Mouse (Mus musculus) heart, embryonic 11.5 days (tissue): ENCODE data around the gene Vnn3. TPM values are rescaled to one million over a fixed set of nuclear protein-coding genes. Genes with fewer than 3 reads are reported as not detected.

ENCODE experiments used
- ATAC-seq: fragments of 200-750 bp; cut with Nextera tagmentation; replicated peaks from 2 replicates; pipeline ENCODE4 v1.8.0; 2017; ENCODE audit warnings: moderate library complexity; ENCODE audit not compliant: insufficient number of reproducible peaks, low FRiP score, low TSS enrichment
- H3K27ac ChIP-seq: fragments of 300-500 bp; sonication (generic); 2 replicates; pipeline ENCODE4 v1.5.1; 2014; ENCODE audit warnings: mild to moderate bottlenecking, low read depth, low read length
- H3K27me3 ChIP-seq: fragments of 300-500 bp; sonication (generic); 2 replicates; pipeline ENCODE4 v1.6.1; 2014; ENCODE audit warnings: mild to moderate bottlenecking, low read length, mixed read lengths; ENCODE audit not compliant: control insufficient read depth, insufficient read depth
- H3K36me3 ChIP-seq: fragments of 300-500 bp; sonication (generic); 2 replicates; pipeline ENCODE4 v1.6.1; 2014; ENCODE audit warnings: mild to moderate bottlenecking, low read length, moderate library complexity, mixed read lengths; ENCODE audit not compliant: control insufficient read depth, insufficient read depth
- H3K4me1 ChIP-seq: fragments of 300-500 bp; sonication (generic); 2 replicates; pipeline ENCODE4 v1.6.1; 2014; ENCODE audit warnings: low read length; ENCODE audit not compliant: control insufficient read depth, insufficient read depth
- H3K4me2 ChIP-seq: fragments of 300-500 bp; sonication (generic); 2 replicates; pipeline ENCODE4 v1.6.1; 2014; ENCODE audit warnings: mild to moderate bottlenecking, moderate library complexity
- H3K4me3 ChIP-seq: fragments of 300-500 bp; sonication (generic); 2 replicates; pipeline ENCODE4 v1.5.1; 2014; ENCODE audit warnings: low read depth, low read length
- H3K9ac ChIP-seq: fragments of 300-500 bp; sonication (generic); 2 replicates; pipeline ENCODE4 v1.6.1; 2014; ENCODE audit warnings: mild to moderate bottlenecking, low read depth, low read length, moderate library complexity
- H3K9me3 ChIP-seq: fragments of 300-500 bp; sonication (generic); replicated peaks from 2 replicates; pipeline ENCODE4 v1.6.1; 2016; ENCODE audit warnings: low read length; ENCODE audit not compliant: control insufficient read depth
- WGBS: fragments of 180-500 bp; shearing (Covaris S2); extraction: QIAGEN DNeasy Blood & Tissue Kit; methylation state at CpG from one replicate; pipeline ENCODE4 v1.1.7; 2014; ENCODE audit not compliant: insufficient replicate concordance; 5-methylcytosine and 5-hydroxymethylcytosine counted together
- polyA plus RNA-seq: library from polyadenylated mRNA; unstranded; fragments of >200 nt; fragmentation: Nextera tagmentation; extraction: Ambion mirVana; gene quantifications from 2 replicates; pipeline ENCODE4 v1.2.1, GENCODE M21; 2014

Gene Vnn3
- polyA plus RNA-seq, 1 experiment from 2014 or later = not detected

- H3K9me3 ChIP-seq = no peaks in the 10 kb centered on the region
- H3K4me2 ChIP-seq = no peak overlapping the region
- H3K9ac ChIP-seq = no peak overlapping the region
- WGBS = 62% methylated on average over 7 of the region's 7 CpGs
- H3K27ac ChIP-seq = no peak overlapping the region
- no peaks in the 10 kb centered on the region for H3K36me3 ChIP-seq
- no peaks in the 10 kb centered on the region for H3K4me1 ChIP-seq
- no peak overlapping the region for H3K4me3 ChIP-seq
- no peak for ATAC-seq
- no peaks in the 10 kb centered on the region for H3K27me3 ChIP-seq
Observed at GRCm38 (mm10) chr10:23816241-23816640, 35.0 kb upstream of the Vnn3 start.

GRCm38 (mm10) chr10:23826516-23826915, 24.7 kb upstream of the Vnn3 start:
- Histone ChIP-seq H3K27me3 (no peaks in the 10 kb centered on the region), H3K9me3 (no peaks in the 10 kb centered on the region), H3K27ac (no peak overlapping the region), H3K4me1 (no peaks in the 10 kb centered on the region), H3K4me3 (no peak overlapping the region), H3K36me3 (peaks cover 10% of the 10 kb centered on the region), H3K9ac (no peak overlapping the region), H3K4me2 (no peak overlapping the region)
- no peak for ATAC-seq
- 86% methylated on average over 7 of the region's 7 CpGs for WGBS

- H3K4me1 ChIP-seq = no peaks in the 10 kb centered on the region
- H3K27ac ChIP-seq = no peak overlapping the region
- WGBS = 51% methylated on average over 9 of the region's 9 CpGs
- no peak overlapping the region for H3K4me3 ChIP-seq
- no peaks in the 10 kb centered on the region for H3K27me3 ChIP-seq
- no peaks in the 10 kb centered on the region for H3K36me3 ChIP-seq
- H3K9ac ChIP-seq = no peak overlapping the region
- H3K9me3 ChIP-seq = no peaks in the 10 kb centered on the region
- ATAC-seq = no peak
- H3K4me2 ChIP-seq = no peak overlapping the region
Observed at GRCm38 (mm10) chr10:23836003-23836964, 15.0 kb upstream of the Vnn3 start.

DNA sequence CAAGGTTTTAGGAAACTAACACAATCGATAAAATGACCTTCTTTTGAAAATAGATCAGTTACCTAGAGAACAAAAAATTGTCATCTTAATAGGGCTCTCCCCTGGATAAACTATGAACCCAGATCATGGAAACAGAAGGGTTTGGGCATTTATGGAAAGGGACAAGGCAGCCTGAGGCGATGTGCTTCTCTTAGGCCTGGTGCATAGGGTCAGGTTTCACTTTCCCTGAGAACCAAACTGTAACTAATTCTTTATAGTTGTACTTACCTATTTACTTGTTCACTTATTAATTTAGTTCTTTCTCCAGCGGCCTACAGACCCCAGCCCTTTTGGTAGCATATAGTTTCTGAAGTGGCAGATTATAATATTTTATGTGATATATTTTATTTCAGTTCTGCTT, 14.1 kb upstream of the Vnn3 start:
- Histone ChIP-seq H3K9me3 (no peaks in the 10 kb centered on the region), H3K27me3 (no peaks in the 10 kb centered on the region)

GRCm38 (mm10) chr10:23838910-23839309, 12.4 kb upstream of the Vnn3 start:
- H3K27ac ChIP-seq = no peak overlapping the region
- H3K4me2 ChIP-seq = no peak overlapping the region
- H3K36me3 ChIP-seq = no peaks in the 10 kb centered on the region
- WGBS = 86% methylated on average over 3 of the region's 3 CpGs
- H3K27me3 ChIP-seq = no peaks in the 10 kb centered on the region
- no peak overlapping the region for H3K9ac ChIP-seq
- H3K9me3 ChIP-seq = no peaks in the 10 kb centered on the region
- no peak overlapping the region for H3K4me3 ChIP-seq
- no peak for ATAC-seq
- H3K4me1 ChIP-seq = no peaks in the 10 kb centered on the region

More for the DNA sequence above, 14.1 kb upstream of the Vnn3 start:
- ATAC-seq = no peak
- H3K27ac ChIP-seq = no peak overlapping the region
- H3K4me3 ChIP-seq = no peak overlapping the region
- H3K4me1 ChIP-seq = no peaks in the 10 kb centered on the region
- H3K9ac ChIP-seq = no peak overlapping the region
- H3K4me2 ChIP-seq = no peak overlapping the region
- WGBS = 76% methylated on average over 3 of the region's 3 CpGs
- H3K36me3 ChIP-seq = no peaks in the 10 kb centered on the region

DNA sequence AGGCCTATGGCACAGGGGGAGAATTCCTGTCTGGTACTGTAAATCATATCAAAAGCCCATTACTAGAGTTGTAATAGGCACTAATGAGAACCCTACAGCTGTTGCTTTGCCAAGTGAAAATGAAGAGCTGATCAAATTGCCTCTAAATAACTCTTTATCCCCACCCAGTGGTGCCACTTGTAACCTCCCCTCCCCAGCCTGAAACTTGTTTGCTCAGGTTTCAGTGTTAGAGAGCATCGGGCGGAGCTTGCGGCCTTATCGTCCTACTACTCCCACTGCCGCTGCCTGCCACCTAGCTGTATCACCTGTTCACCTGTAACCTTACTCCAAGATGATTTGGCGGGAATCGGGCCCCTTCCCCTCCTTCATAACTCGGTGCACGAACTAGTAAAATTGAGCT, 11.9 kb upstream of the Vnn3 start:
- Histone ChIP-seq H3K4me1 (no peaks in the 10 kb centered on the region), H3K36me3 (no peaks in the 10 kb centered on the region), H3K9me3 (no peaks in the 10 kb centered on the region), H3K4me2 (no peak overlapping the region), H3K4me3 (no peak overlapping the region), H3K27ac (no peak overlapping the region), H3K9ac (no peak overlapping the region), H3K27me3 (no peaks in the 10 kb centered on the region)
- ATAC-seq = no peak
- 39% methylated on average over 9 of the region's 9 CpGs for whole genome bisulfite sequencing

GRCm38 (mm10) chr10:23840496-23840895, 10.8 kb upstream of the Vnn3 start:
- H3K27me3 ChIP-seq = no peaks in the 10 kb centered on the region
- H3K4me2 ChIP-seq = no peak overlapping the region
- no peaks in the 10 kb centered on the region for H3K9me3 ChIP-seq
- no peaks in the 10 kb centered on the region for H3K4me1 ChIP-seq
- H3K27ac ChIP-seq = no peak overlapping the region
- H3K4me3 ChIP-seq = no peak overlapping the region
- H3K9ac ChIP-seq = no peak overlapping the region
- no peaks in the 10 kb centered on the region for H3K36me3 ChIP-seq
- WGBS = 73% methylated on average over 4 of the region's 4 CpGs
- ATAC-seq = no peak

DNA sequence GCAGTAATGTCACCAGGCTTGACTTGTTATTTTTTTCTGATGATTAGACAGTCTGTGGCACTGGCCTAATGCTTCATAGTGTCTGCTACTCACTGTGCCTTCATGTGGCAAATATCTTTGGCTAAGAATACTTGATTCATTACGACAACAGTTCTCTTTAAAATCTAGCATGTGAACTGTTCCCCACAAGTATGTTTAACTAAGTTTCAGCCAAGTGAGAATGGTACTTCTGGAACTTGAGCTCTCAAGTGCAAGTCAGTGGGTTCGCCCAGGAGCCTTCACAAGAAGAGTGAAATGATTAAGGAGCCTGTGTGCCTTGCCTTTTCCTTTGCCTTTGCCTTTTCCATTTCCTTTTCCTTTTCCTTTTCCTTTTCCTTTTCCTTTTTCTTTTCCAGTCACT, 834 bp downstream of the Vnn3 start:
- no peak for ATAC-seq
- no peak overlapping the region for H3K27ac ChIP-seq
- no peak overlapping the region for H3K4me2 ChIP-seq
- H3K27me3 ChIP-seq = no peaks in the 10 kb centered on the region
- no peaks in the 10 kb centered on the region for H3K4me1 ChIP-seq
- WGBS = 72% methylated on average over 2 of the region's 2 CpGs
- no peaks in the 10 kb centered on the region for H3K36me3 ChIP-seq
- no peak overlapping the region for H3K9ac ChIP-seq
- no peaks in the 10 kb centered on the region for H3K9me3 ChIP-seq
- H3K4me3 ChIP-seq = no peak overlapping the region
